Mouse (Mus musculus) testis, adult 2 months (tissue): ENCODE measurements around the gene Agap1.

ENCODE experiments used
- CTCF ChIP-seq: fragments of 200-500 bp; IDR thresholded peaks from 2 replicates; pipeline ENCODE4 v1.5.1; 2012; ENCODE audit warnings: low read depth, mild to moderate bottlenecking, inconsistent platforms, low read length, moderate library complexity; ENCODE audit not compliant: control insufficient read depth, insufficient read depth, insufficient replicate concordance
- POLR2A ChIP-seq: fragments of 200-500 bp; IDR thresholded peaks from 2 replicates; pipeline ENCODE4 v1.6.1; 2012; ENCODE audit warnings: low read depth, mild to moderate bottlenecking, inconsistent platforms, low read length, moderate library complexity; ENCODE audit not compliant: control insufficient read depth

DNA sequence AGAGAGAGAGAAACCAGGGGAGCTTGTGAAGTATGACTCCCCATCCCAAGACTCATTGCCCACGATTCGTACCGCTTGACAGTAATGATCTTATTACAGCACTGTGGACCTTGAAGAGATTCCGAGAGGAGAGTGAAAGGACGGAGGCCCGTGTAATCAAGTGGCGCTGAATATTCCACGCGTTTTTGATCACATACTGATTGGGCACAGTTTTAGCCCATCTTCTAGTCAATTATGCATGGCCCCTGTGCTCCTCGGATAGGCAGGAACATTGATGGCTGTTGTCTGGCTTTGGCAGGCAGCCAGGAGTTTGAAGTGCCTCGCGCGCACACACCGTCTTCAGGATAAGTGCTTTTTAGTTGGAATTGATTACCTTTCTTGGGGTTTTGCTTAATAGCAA, 344.1 kb downstream of the Agap1 start:
- TF ChIP-seq CTCF: no peak
- no peak for TF ChIP-seq POLR2A
